Mouse (Mus musculus): Measurements from ENCODE around the gene Zim1.
A peak's percentile ranks its signal among the peaks of the same experiment; 100 is the strongest.

Gene Zim1

GRCm38 (mm10) chr7:6651221-6651620 is 45.0 kb downstream of the Zim1 start:
- peak in 1 of 2 experiments; percentile 51 for DNase-seq (ENCODE audit: low spot score in 2 of 2)

- DNase-seq (ENCODE audit: low spot score in 2 of 2): no peak
These were observed 45.7 kb downstream of the Zim1 start for GRCm38 (mm10) chr7:6650526-6650925.

- DNase-seq (ENCODE audit: low spot score in 2 of 2): no peak
These were observed 50.4 kb downstream of the Zim1 start for GRCm38 (mm10) chr7:6645821-6646220.

GRCm38 (mm10) chr7:6638076-6638475 is 58.2 kb downstream of the Zim1 start:
- DNase-seq (ENCODE audit: low spot score in 2 of 2): no peak

DNA sequence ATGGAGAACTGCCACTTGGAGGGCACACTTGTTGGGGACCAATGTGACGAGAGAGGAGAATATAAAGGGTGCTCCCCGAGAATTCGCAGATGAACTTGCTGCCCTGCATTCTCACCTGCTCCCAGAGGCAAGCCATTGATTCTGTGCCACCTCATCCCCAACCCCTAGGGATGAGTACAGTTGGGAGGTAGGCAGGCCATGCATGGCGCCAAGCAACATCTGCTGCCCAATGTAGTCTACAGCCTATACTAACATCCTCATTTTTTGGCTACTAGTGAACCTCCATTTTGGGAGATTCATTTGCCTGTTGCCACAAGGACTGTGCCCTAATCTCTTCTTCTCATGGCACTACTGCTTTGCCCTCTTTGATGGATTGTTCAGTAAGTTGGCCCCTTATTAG is 59.5 kb downstream of the Zim1 start:
- no peak for DNase-seq (ENCODE audit: low spot score in 2 of 2)

DNA sequence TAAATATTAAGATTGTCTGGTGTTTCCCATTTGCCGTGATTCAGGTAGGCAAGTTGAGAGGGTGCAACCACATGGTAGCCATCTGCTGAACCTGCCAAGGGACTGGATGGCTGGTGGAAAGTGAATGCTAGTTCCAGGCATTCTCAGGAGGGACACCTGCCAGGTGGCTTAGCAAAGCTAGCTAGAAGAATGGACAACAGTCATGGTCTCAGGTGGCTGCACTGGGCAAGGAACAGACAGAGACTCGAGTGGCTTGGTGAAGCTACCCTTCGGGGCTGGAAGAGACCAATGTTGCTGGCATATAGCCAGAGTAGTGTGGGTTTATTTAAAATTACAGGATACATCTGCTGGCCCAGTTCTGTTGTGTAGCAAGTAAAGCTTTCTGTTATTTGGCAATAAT is 60.4 kb downstream of the Zim1 start:
- no peak for DNase-seq (ENCODE audit: low spot score in 2 of 2)

Measured in urinary bladder, postnatal 4 days (tissue).